Mouse (Mus musculus): ENCODE data around the gene Ercc6l2.

GRCm38 (mm10) chr13:63915176-63915575 is 100.1 kb downstream of the Ercc6l2 start:
- no peak for TF ChIP-seq FLI1 (IDR thresholded peaks at IDR 0.05; ENCODE audit: low read length)
- no peak for TF ChIP-seq GATA1 (IDR thresholded peaks at IDR 0.05; ENCODE audit: borderline replicate concordance, low read length)

Data from megakaryocyte, embryonic 14.5 days (primary cell).